Mouse (Mus musculus) c-Kit-negative CD71-positive TER-119-positive erythroid progenitor cells, embryonic 14.5 days (primary cell): ENCODE results near the gene Hoxa5.

Experiments
- DNase-seq: peaks from one replicate; pipeline ENCODE4 v3.0.0-alpha.2; 2013; ENCODE audit warnings: low read depth, low spot score

Hoxa5 gene

DNA sequence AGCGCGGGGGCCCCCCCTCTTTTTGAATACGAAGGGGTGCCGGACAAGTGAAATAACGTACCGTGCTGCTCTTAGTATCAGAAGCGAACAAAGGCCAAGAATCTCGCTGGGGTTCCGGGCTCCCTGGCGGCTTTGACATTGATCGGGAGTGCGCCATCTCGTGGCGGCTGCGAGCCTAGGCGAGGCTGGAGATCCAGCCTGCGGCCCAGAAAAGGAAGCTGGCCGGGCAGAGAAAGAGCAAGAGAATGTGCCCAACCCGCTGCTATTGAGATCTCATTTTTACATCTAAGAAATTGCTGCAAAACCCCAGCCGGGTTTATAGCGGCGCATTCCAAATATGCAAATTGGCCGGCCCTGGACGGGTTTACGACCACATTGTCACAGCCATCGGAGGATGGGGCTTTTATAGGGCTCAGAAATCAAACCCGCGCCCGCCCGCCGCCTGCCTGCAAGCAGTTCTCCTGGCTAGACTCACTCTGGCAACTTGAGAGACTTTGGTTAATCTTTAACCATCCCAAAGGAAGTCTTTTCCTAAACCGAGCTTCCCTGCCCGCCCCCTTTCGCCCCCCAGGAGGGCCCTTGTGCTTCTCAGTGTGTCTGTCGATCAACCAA lies 36.1 kb upstream of the Hoxa5 start, which contains the start of gene Hoxa10:
TSS of gene Hoxa10 (minus strand) at position 466 of the 612 bp plus-strand sequence.
- no peak for DNase-seq

DNA sequence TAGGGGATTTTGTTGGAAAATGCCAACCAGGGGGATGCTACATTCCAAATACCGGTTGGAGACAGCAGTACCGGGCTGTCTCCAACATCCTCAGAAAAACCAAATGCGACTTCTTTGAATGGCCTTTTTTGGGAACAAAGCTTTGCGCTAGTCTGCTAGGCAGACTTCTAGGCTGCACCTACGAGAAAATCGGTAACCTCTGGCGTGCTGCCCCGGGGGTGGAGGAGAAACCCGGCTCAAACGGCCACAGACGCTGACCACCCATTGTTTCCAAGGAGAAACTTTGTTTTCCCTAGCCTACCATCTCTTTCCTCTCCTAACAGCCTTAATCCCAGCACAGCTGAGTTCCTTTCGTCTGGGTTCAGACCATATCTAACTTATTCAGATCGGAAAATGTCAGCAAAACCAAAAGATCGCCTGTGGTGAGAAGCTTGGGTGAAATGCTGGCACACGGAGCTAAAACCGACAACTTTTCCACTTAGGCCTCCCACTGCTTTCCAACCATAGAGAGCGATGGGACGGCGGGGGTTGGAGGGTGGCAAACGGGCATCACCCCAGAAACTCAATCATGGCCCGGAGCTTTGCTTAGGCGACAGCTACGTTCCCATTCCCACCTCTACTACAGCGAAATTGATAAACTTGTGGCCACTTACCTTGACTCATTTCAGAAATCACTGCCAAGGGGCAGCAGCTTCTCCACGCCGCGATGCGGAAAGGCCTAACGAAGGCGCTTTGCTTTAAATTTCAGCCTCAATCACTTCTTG lies 35.4 kb upstream of the Hoxa5 start:
- no peak for DNase-seq

DNA sequence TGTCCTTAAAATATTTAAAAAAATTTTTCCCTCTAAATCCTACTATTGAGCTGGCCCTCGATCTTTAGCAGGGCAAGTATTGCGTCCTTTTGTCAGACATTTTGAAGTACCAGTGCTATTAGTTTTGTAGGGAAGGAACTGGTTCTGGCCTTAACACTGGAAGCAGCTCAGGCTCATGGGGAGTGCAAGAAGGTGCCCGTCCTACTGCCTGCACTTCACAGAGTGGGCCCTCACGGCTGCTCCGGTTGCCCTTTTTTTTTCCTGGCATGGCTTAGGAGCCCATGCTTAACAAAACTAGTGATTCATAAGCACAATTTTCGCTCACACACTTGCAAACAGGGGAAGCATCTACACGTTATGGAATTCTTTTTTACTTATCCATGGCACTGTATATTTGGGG lies 34.6 kb upstream of the Hoxa5 start:
- DNase-seq, result no peak

DNA sequence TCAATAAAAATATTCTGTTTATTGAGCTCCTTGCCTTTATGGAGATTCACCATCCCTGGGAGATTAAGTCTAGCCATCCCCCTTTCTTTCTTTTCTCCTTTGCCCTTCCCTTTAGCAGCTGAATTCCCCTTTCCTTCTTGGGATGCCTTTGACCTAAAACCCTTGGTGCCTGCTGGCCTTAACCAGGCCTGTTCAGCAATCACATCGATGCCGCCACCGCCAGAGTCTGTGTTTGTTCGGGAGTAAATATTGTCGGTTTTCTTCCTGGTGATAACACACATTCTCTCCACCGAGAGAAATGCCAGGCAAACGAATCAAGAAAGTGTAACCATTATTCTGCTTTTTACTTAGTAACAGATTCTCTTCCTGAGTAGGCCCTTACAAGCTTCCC lies 33.8 kb upstream of the Hoxa5 start:
- no peak for DNase-seq

DNA sequence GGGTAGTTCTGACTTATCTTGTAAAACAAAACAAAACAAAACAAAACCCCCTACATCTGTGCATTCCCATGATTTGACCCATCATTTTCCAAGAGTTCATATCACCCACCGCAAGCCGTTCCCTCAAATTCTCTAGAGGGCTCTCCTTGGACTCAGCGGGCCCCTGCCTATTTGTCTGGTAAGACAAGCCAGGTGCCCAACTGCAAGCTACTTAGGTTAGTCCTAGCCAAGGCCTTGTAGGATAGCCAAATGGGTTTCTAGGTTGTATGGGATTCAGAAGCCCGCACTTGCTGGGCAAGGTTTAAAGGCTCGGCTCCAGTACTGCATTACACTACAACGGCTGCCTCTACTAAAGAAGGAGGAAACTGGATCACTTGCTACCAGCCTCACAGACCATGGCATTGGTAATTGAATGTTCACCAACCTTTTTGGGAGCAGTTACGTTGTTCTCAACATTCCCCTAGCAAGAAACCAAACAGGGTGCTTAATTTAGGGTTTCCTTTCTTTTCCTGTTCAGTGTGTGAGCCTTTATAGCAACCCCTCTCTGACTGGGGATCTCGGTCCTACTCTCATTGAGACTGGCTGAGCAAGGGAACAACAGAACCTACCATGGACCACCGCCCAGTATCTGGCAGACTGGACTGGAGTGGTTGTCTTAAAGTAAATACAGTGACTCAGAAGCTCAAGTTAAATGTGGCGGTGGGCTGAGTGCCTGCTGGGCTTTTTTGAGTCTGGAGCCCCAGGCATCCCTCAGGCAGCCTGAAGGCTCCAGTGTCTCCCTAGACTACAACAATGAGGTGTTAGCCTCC lies 33.2 kb upstream of the Hoxa5 start:
- DNase-seq, result no peak

DNA sequence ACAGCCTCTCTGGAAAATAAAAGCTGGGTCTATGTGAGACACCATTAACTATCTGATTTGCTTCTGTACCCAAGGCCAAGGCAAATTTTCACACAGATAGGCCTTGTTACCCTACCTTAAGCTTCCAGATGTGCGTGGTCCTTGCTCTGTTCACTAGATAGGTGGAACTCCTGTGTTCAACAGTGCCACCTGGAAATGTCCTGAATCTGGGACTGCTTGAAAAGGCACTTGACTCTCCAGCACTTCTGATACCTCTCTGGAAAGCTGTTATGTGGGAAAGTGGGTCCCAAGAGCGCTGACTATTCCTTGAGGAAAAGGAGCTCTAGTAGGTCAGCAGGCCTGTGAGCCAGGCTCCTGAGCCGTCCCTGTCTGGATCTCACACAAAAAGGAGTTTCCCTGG lies 32.4 kb upstream of the Hoxa5 start:
- no peak for DNase-seq

DNA sequence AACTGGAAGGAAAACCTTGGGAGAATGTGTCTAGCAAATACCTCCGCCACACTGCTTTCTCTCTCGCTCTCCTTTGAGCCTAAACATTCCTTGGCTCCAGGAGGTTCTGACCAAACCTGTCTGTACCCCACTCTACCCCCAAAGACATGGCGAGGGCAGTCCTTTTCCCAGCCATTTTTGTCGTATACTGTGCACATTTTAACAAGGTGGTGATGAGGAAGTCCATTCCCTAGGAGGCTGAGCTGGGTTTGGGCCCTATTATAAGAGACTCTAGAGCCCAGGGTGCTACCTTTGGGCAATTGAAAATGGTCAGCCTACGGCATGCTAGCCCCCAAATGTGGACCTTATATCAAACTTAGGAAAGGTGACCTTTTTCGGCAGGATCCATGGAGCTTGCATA lies 31.5 kb upstream of the Hoxa5 start:
- no peak for DNase-seq

DNA sequence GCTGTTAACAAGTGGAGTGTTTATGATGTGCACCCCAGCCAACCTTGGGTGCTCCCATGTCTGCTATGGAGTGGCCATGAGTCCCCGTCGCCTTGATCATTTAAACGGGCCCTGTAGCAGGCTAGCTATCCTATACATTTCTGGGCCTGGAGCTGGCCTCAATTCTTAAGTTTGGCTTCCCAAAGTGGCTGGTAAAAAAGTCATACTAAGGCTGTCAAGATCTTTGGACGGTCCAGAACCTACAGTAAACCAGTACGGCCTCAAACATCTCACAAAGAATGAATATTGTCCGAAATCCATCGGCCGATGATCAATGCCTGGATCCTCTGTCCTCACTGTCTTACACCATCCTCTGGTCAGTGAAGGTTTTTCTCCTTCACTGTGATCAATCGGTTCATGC lies 30.9 kb upstream of the Hoxa5 start:
- DNase-seq, result no peak

DNA sequence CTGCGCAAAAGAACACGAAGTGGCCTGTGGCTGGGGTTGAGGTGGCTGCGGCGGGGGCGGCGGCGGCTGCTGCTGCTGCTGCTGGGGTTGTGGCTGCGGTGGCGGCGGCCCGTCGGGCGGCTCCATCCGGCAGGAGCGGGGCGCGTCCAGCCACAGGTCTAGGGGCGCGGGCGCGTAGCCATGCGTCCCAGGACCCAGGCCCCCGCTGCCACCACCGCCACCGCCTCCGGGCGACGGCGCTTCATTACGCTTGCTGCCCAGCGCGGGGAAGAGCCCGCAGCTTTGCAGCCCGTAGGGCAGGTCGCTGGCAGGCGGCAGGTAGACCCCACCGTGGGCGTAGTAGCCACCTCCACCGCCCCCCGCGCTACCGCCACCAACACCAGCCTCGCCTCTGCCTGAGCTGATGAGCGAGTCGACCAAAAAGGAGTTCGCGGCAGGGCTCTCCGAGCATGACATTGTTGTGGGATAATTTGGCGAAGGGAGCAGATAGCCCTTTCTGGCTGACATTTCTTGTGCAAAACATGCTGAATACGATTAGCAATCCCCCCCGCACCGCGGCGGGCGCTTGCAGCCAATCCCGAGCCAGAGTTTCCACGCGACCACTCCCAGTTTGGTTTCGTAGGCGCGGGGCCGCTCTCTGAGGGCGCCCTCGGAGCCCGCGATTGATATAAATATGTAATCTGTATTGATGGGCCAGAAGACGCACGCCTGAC lies 30.2 kb upstream of the Hoxa5 start:
- no peak for DNase-seq

DNA sequence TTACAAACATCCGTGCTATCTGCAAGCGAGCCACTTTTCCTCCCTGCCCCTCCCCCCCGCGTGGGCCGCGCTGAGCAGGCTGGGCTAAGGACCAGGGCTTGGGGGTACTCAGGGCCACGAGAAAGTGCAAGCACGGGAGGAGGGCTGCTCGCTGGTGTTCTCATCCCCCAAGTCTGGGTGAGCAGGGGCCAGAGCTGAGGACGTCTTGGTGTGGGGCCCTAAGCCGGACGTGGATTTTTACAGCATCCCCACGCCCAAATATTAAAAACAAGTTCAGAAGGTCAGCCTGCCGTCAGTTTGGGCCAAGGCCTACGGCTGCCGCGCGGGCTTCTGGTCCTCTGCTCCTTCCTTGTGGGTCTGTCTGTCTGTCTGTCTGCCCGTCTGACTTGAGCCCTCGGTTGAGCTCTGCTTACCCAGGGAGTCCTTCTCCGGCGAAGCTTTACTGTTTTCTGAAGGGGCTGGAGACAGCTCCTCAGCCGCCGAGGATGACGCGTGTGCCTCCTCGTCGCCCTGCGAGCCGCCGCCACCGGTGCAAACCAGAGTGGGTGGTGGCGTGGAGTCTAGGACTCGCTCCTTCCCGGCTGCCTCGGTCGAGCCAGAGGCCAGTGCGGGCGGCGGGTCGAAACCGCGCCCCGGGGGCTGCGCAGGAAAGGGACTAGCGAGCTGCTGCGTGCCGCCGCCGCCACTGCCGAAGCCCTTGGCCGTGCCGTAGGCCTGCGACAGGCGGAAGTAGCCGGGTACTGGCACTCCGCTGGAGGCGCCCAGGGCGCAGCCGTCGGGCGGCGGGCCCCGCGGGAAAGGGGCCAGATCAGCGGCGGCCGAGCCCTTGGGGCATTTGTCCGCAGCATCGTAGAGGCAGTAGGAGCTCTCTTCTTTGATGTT lies 29.4 kb upstream of the Hoxa5 start:
- DNase-seq, result no peak

DNA sequence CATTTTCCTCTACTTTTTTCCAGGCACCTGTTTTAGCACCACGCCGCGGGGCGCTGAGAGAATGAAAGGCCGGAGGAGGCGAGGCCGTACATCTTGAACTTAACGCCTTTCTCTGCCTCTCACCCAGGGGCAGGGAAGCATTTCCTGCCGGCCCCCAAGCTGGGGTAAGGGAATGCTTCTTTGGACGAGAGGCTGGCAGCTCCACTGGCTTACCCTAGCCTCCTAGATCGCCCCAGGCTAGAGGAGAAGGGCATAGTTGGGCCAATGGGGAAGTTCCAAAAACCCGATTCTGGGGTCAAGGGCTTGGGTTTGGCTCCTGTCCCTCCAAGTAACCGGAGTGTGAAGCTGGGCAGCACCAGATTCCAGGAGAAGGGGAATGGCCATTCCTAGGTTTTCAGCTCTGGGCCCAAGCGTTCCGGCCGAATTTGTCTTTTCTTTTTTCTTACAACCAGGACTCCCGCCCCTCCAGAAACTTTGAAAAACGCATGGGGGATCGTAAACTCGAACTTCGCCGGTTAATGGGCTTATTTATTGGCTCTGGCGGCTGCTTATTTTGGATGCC lies 28.7 kb upstream of the Hoxa5 start:
- DNase-seq, result no peak

DNA sequence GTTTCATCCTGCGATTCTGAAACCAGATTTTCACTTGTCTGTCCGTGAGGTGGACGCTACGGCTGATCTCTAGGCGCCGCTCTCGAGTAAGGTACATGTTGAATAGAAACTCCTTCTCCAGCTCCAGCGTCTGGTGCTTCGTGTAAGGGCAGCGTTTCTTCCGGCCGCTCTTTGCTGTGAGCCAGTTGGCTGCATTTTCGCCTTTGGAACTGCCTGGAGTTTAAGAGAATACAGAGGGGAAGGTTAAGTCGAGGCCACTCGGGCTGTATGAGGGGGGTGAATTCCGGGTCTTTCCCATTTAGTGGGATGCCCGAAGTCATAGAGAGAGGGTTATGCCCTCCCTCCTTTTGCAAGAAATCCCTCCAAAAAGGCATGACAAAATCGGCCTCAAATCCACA lies 28.2 kb upstream of the Hoxa5 start:
- DNase-seq, result no peak

DNA sequence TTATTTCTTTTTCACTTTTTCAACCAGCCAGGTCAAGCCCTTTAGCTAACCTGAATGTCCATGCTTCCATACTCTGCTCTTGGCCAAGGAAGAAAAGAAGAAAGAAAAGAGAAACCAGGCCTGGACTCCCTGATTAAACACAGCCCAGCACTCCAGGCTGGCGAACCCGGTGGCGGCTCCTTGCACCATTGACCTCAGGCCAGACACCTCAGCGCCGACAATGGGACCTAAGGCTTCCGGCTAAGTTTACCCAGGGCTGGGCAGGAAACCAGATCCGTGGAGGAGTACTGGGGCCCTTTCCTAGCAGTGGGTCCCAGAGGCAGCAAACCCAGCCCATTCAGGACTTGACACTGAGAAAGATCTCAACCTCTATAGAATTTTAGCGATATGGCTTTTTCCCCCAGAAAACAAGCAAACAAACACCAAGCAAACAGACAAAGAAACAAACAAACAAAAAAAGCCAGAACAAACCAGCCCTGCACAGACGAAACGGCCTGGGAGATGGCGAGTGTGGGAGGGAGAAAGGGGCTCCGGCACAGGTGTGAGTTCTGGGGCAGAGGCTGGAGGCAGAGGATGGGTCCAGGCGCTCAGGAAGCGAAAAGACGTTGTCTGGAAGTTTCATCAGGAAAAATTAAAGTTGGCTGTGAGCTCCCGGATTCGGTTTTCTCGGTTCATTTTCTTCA lies 27.6 kb upstream of the Hoxa5 start:
- no peak for DNase-seq

DNA sequence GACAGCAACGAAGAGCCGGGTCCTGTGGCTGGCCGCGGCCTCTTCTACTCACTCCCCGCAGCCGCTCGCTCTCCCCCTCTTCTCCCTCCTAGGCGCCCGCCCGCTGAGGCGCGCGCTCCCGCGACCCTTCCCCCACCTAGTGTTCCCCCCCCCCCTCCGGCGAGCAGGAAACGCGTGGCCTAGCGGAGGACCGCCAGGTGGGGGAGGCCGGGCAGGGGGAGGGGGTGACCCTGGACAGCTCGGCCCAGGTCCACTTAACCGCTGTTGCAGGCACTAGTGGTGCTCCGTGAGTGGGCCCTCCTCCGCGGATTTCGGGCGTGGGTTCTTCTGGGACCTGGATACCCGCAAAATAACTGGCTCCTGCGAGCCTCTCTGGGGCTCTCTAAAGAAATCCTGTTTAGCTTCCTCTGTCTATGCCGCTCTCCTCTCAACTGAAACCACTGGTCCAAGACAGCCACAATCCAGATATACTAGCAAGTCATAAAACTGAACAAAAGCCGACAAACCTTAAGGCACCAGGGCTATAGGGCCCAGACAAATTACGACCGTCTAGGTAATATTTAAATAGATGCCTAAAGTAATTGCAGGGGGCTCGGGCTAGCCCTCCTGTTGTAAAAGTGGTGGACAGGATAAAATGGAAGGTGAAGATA lies 26.3 kb upstream of the Hoxa5 start, which contains the start of gene Hoxa9:
TSS of gene Hoxa9 (minus strand) at position 574 of the 650 bp plus-strand sequence.
- no peak for DNase-seq

DNA sequence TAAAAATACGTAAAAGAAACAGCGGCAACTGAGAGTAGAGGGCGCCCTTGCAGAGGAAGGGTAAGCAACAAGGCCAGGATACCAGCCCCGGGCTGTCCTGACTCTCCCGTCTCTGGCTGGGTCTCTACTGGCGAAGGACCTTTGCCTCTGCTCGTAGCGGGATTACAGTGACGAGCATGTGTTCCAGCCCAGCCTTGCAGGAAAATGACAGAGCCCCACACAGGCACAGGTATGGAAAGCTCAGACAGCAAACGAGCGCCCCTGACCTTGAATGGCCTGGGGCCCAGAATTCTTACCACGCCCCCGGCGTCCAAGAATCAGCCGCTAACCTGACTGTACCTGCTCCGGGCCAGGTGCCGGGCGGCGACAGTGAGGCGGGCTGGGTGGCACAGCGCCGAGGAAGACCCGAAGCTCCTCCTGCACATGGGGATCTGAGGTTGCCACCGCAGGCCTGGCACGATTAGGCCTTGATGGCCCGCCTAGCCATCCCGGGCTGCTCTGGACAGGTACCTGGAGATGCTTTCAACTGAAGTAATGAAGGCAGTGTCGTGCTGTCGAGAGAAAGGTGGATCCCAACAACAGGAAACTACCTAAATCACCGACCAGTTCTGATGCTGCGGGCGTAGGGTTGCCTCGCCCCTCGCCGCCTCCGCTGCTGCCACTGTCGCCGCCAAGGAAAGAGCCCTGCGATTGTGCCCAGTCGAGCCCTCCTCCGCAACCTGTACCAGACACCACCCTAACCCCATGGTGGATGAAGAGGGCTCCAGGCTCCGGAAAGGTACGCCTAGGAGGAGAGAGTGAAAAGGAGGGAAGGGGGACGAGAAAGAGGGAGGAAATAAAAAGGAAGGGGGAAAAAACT lies 25.4 kb upstream of the Hoxa5 start:
- no peak for DNase-seq

DNA sequence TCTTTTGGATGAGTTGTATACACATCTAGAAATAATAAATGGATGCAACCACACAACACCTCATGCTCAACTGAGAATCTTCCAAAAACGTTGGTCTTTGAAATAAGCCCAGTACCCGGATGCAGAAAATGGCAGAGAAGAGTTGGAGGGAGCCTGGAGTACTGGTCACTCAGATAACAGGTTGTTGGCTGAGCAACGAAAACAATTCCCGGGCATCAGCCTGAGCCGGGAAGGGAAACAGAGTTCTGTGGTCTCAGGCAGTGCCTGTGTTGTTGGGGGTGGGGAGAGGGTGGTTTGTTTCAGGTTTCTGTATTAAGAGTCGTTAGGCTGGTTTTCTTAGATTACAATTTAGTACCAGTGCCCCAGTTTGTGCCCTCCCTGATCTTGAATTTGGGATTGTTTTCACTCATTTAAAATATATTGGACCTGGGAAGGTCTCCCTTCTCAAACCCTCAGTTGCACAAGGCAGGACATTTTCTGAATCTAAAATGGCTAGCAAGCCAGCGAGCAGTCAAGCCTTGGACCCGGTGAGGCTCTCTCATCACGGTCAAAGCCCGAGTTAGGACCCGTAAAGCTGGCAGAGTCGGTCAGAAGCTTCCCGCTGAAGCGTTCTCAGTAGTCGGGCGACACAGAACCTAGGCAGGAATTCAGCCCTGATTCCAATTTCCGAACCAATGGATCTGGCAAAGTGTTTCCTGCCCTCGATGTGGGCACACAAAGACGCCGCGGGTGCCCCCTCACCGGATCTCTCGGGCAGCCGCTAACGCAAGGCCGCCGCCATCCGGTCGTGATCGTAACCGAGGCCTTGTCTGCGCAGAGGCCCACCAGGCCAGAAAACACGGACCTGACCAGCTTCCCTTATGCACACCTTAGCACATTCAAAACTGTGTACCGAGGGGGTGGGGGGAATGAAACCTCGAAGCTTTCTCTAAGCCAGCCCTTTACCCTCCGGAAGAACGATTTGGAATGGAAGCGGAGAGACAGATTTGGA lies 24.4 kb upstream of the Hoxa5 start:
- DNase-seq, result no peak

DNA sequence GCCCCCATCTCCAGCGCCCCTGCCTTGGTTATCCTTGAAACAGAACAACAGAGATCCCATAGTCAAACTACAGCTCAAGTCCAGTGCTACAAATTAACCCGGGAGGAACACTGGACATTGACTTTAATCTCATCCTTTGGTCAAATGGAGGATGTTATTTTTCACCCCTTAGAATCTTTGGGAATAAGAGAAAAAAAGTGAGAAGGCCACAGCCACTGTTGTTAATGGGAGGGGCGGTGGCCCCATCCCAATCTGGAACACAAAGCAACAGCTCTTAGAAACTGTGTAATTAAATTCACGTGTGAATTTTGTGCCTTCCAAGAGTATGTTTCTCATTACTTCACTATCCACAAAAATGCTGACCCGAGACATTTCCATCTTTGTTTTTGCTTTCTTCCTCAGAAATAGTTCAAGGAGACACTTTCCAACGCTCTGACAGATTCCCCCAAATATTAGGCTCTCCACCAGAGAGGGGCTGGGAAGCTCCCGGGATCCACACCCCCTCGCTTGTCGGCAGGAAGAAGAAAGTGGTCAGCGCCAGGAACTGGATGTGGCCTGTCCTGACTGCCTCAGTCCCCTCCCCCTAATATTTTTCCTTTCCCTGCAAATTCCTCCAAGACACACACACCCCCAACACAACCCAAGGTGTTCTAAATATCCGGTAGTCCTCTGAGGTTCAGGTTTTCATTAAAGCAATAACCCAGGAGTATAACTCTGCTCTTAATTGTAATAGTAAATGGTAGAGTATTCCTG lies 23.3 kb upstream of the Hoxa5 start:
- DNase-seq, result no peak
